Comparison of ENCODE assay signal across 8 mouse cellular contexts in genomic region chr14:55603633-55604576, GRCm38 (mm10). TPM values are rescaled to one million over a fixed set of nuclear protein-coding genes. Genes with fewer than 3 reads are reported as not detected.
DNase-seq lines count a peak whose midpoint lies in the region; ATAC-seq and TF ChIP-seq lines count a peak whose summit lies in the region.

No protein-coding gene starts in this region.

- H3K4me1 ChIP-seq in ES-Bruce4 (ENCODE audit: control insufficient read depth, insufficient read depth, low read length), result peaks cover 4% of the 10 kb centered on the region
- no peaks in the 10 kb centered on the region; the same call in 1 of the 2 replicates for H3K4me1 ChIP-seq in forebrain, embryonic 13.5 days
- peaks cover 36% of the 10 kb centered on the region for H3K4me1 ChIP-seq in liver, postnatal 0 days (ENCODE audit: insufficient read depth)
- H3K4me1 ChIP-seq in neural tube, embryonic 14.5 days (ENCODE audit: control insufficient read depth, insufficient read depth, low read length), result no peaks in the 10 kb centered on the region

- peak overlapping the region; percentile 24; the same call in 1 of the 2 replicates for H3K9ac ChIP-seq in ES-Bruce4 (ENCODE audit: low read depth, poor library complexity, severe bottlenecking)
- H3K9ac ChIP-seq in forebrain, embryonic 13.5 days, result peak overlapping the region; percentile 43; the same call in 1 of the 2 replicates
- H3K9ac ChIP-seq in liver, postnatal 0 days (replicated peaks), result peak overlapping the region; percentile 96
- H3K9ac ChIP-seq in neural tube, embryonic 14.5 days (replicated peaks; ENCODE audit: low read depth, low read length), result 0 out of 2 replicates have a peak overlapping the region, but pooled peaks have one; percentile 48

- H3K4me2 ChIP-seq in forebrain, embryonic 13.5 days, result peak overlapping the region; percentile 52
- H3K4me2 ChIP-seq in liver, postnatal 0 days (ENCODE audit: low read depth, low read length), result peak overlapping the region; percentile 75
- peak overlapping the region; percentile 23 for H3K4me2 ChIP-seq in neural tube, embryonic 14.5 days (ENCODE audit: low read depth, low read length)

- TF ChIP-seq EP300 in ES-Bruce4 (IDR thresholded peaks at IDR 0.05; ENCODE audit: insufficient read depth, low read depth, low read length), result peak; percentile 86
- TF ChIP-seq EP300 in liver, postnatal 0 days (IDR thresholded peaks at IDR 0.05; ENCODE audit: low read depth), result peak; percentile 88; the same call in 1 of the 2 replicates

- peak overlapping the region; percentile 88 for H3K27ac ChIP-seq in ES-Bruce4 (ENCODE audit: insufficient read depth, low read length)
- H3K27ac ChIP-seq in forebrain, embryonic 13.5 days, result 0 out of 2 replicates have a peak overlapping the region, but pooled peaks have one; percentile 14
- H3K27ac ChIP-seq in liver, postnatal 0 days (ENCODE audit: low read depth), result peak overlapping the region; percentile 99
- H3K27ac ChIP-seq in neural tube, embryonic 14.5 days (ENCODE audit: low read depth, low read length), result peak overlapping the region; percentile 34; the same call in 1 of the 2 replicates

- peak; percentile 93 to 95 for DNase-seq in heart, postnatal 10 days
- DNase-seq in large intestine, adult 2 months (ENCODE audit: low read depth, low spot score), result peak; percentile 91
- peak; percentile 95 for DNase-seq in liver, postnatal 0 days
- DNase-seq in testis, postnatal 10 days (ENCODE audit: low spot score), result peak; percentile 92

- peak overlapping the region; percentile 46 for H3K4me3 ChIP-seq in ES-Bruce4 (ENCODE audit: low read depth, low read length)
- H3K4me3 ChIP-seq in forebrain, embryonic 13.5 days, result peak overlapping the region; percentile 27
- H3K4me3 ChIP-seq in liver, postnatal 0 days (ENCODE audit: low read depth, low read length), result peak overlapping the region; percentile 78
- H3K4me3 ChIP-seq in neural tube, embryonic 14.5 days (ENCODE audit: low read depth, low read length), result no peak overlapping the region

- peak; percentile 9 for TF ChIP-seq POLR2A in ES-Bruce4 (IDR thresholded peaks at IDR 0.05; ENCODE audit: insufficient read depth, low read length)

- peaks cover 35% of the 10 kb centered on the region for H3K36me3 ChIP-seq in ES-Bruce4 (ENCODE audit: control insufficient read depth, insufficient read depth, low read length, poor library complexity, severe bottlenecking)
- H3K36me3 ChIP-seq in forebrain, embryonic 13.5 days (ENCODE audit: poor library complexity, severe bottlenecking), result peaks cover 87% of the 10 kb centered on the region
- peaks cover 80% of the 10 kb centered on the region for H3K36me3 ChIP-seq in liver, postnatal 0 days (replicated peaks; ENCODE audit: insufficient read depth, low read length)
- H3K36me3 ChIP-seq in neural tube, embryonic 14.5 days (ENCODE audit: control insufficient read depth, insufficient read depth, low read length), result peaks cover 59% of the 10 kb centered on the region

- ATAC-seq in cerebellum, adult (ENCODE audit: insufficient number of reproducible peaks, low FRiP score, low TSS enrichment), result peak; percentile 93
- peak; percentile 91 for ATAC-seq in forebrain, embryonic 13.5 days
- peak; percentile 96 for ATAC-seq in liver, postnatal 0 days
- peak; percentile 87 for ATAC-seq in neural tube, embryonic 14.5 days (ENCODE audit: low read depth)

- no peaks in the 10 kb centered on the region for H3K9me3 ChIP-seq in ES-Bruce4 (replicated peaks; ENCODE audit: control insufficient read depth, insufficient read depth, low read length, poor library complexity, severe bottlenecking)
- H3K9me3 ChIP-seq in forebrain, embryonic 13.5 days (replicated peaks), result no peaks in the 10 kb centered on the region
- no peaks in the 10 kb centered on the region for H3K9me3 ChIP-seq in liver, postnatal 0 days (ENCODE audit: low read length)
- H3K9me3 ChIP-seq in neural tube, embryonic 14.5 days (ENCODE audit: control insufficient read depth, low read length), result no peaks in the 10 kb centered on the region

- H3K27me3 ChIP-seq in ES-Bruce4 (ENCODE audit: control insufficient read depth, insufficient read depth, low read length, poor library complexity, severe bottlenecking), result no peaks in the 10 kb centered on the region
- H3K27me3 ChIP-seq in forebrain, embryonic 13.5 days, result no peaks in the 10 kb centered on the region
- H3K27me3 ChIP-seq in liver, postnatal 0 days (ENCODE audit: insufficient read depth, low read length), result no peaks in the 10 kb centered on the region
- H3K27me3 ChIP-seq in neural tube, embryonic 14.5 days (ENCODE audit: control insufficient read depth, insufficient read depth, low read length), result no peaks in the 10 kb centered on the region

- peak; percentile 86 for TF ChIP-seq CTCF in ES-Bruce4 (IDR thresholded peaks at IDR 0.05; ENCODE audit: low read depth, low read length)
- peak; percentile 99 for TF ChIP-seq CTCF in liver, postnatal 0 days (IDR thresholded peaks at IDR 0.05; ENCODE audit: low read depth)

- intact Hi-C loops in heart, postnatal 10 days (cut with DNase I), result loop anchor here (1.0 to 5.0 kb wide), 2 partner anchors 44 to 107 kb away; partner anchors contain the start of genes A730061H03Rik and Dcaf11

- WGBS in forebrain, embryonic 13.5 days, result 19% methylated on average over 19 of the region's 19 CpGs
- 9% methylated on average over 19 of the region's 19 CpGs for WGBS in large intestine, adult 2 months
- WGBS in liver, postnatal 0 days (ENCODE audit: insufficient replicate concordance), result 8% methylated on average over 19 of the region's 19 CpGs
- 22% methylated on average over 19 of the region's 19 CpGs for WGBS in neural tube, embryonic 14.5 days

RNA-seq across cellular contexts. Expression of gene Irf9, which starts 0.5 kb away (rescaled TPM):
- polyA plus RNA-seq in ES-Bruce4 (2011; ENCODE audit: insufficient read depth, insufficient read length, low read depth, missing spikeins), result 9.6 and 10.9 TPM in 2 replicates
- polyA plus RNA-seq in forebrain, embryonic 13.5 days (2015; fragmentation: Nextera tagmentation; extraction: Ambion mirVana), result 6.9 and 7.2 TPM in 2 replicates
- total RNA-seq in heart, postnatal 10 days (2021), result 10 to 100 TPM in 1 of 2 experiments, 1 to 10 TPM in 1; 9.2 to 11.3 TPM
- 38.5 and 55.1 TPM in 2 replicates for polyA plus RNA-seq in large intestine, adult 2 months (2012; rRNA removed)
- polyA plus RNA-seq in liver, postnatal 0 days (2015; fragmentation: Nextera tagmentation; extraction: Ambion mirVana), result 18.6 and 19.4 TPM in 2 replicates
- 6.6 and 8.6 TPM in 2 replicates for polyA plus RNA-seq in neural tube, embryonic 14.5 days (2014; fragmentation: Nextera tagmentation; extraction: Ambion mirVana)

RNA-seq across cellular contexts. Expression of gene Rnf31, which starts 12.4 kb away (rescaled TPM):
- polyA plus RNA-seq in ES-Bruce4 (2011; ENCODE audit: insufficient read depth, insufficient read length, low read depth, missing spikeins), result 31.6 and 39.1 TPM in 2 replicates
- polyA plus RNA-seq in forebrain, embryonic 13.5 days (2015; fragmentation: Nextera tagmentation; extraction: Ambion mirVana), result 13.3 and 22.0 TPM in 2 replicates
- 10 to 100 TPM; 21.7 to 28.3 TPM for total RNA-seq in heart, postnatal 10 days (2021)
- 32.1 and 48.2 TPM in 2 replicates for polyA plus RNA-seq in large intestine, adult 2 months (2012; rRNA removed)
- polyA plus RNA-seq in liver, postnatal 0 days (2015; fragmentation: Nextera tagmentation; extraction: Ambion mirVana), result 8.5 and 9.6 TPM in 2 replicates
- 12.3 and 18.8 TPM in 2 replicates for polyA plus RNA-seq in neural tube, embryonic 14.5 days (2014; fragmentation: Nextera tagmentation; extraction: Ambion mirVana)

RNA-seq across cellular contexts. Expression of gene Psme2, which starts 13.0 kb away (rescaled TPM):
- 195 and 200 TPM in 2 replicates for polyA plus RNA-seq in ES-Bruce4 (2011; ENCODE audit: insufficient read depth, insufficient read length, low read depth, missing spikeins)
- polyA plus RNA-seq in forebrain, embryonic 13.5 days (2015; fragmentation: Nextera tagmentation; extraction: Ambion mirVana), result 200 and 206 TPM in 2 replicates
- 100 to 1,000 TPM; 139 to 140 TPM for total RNA-seq in heart, postnatal 10 days (2021)
- polyA plus RNA-seq in large intestine, adult 2 months (2012; rRNA removed), result 357 and 385 TPM in 2 replicates
- 222 and 231 TPM in 2 replicates for polyA plus RNA-seq in liver, postnatal 0 days (2015; fragmentation: Nextera tagmentation; extraction: Ambion mirVana)
- 162 and 184 TPM in 2 replicates for polyA plus RNA-seq in neural tube, embryonic 14.5 days (2014; fragmentation: Nextera tagmentation; extraction: Ambion mirVana)

RNA-seq across cellular contexts. Expression of gene Rec8, which starts 13.9 kb away (rescaled TPM):
- polyA plus RNA-seq in ES-Bruce4 (2011; ENCODE audit: insufficient read depth, insufficient read length, low read depth, missing spikeins), result 16.4 and 20.6 TPM in 2 replicates
- 7.9 and 9.3 TPM in 2 replicates for polyA plus RNA-seq in forebrain, embryonic 13.5 days (2015; fragmentation: Nextera tagmentation; extraction: Ambion mirVana)
- under 1 TPM; 0.53 to 0.67 TPM for total RNA-seq in heart, postnatal 10 days (2021)
- polyA plus RNA-seq in large intestine, adult 2 months (2012; rRNA removed), result 1.3 and 4.7 TPM in 2 replicates
- 1.5 and 2.2 TPM in 2 replicates for polyA plus RNA-seq in liver, postnatal 0 days (2015; fragmentation: Nextera tagmentation; extraction: Ambion mirVana)
- 7.0 and 9.3 TPM in 2 replicates for polyA plus RNA-seq in neural tube, embryonic 14.5 days (2014; fragmentation: Nextera tagmentation; extraction: Ambion mirVana)

RNA-seq across cellular contexts. Expression of gene Emc9, which starts 18.8 kb away (rescaled TPM):
- 5.3 and 6.1 TPM in 2 replicates for polyA plus RNA-seq in ES-Bruce4 (2011; ENCODE audit: insufficient read depth, insufficient read length, low read depth, missing spikeins)
- 8.2 and 8.8 TPM in 2 replicates for polyA plus RNA-seq in forebrain, embryonic 13.5 days (2015; fragmentation: Nextera tagmentation; extraction: Ambion mirVana)
- 10 to 100 TPM; 42.6 to 43.4 TPM for total RNA-seq in heart, postnatal 10 days (2021)
- polyA plus RNA-seq in large intestine, adult 2 months (2012; rRNA removed), result 10.1 and 16.2 TPM in 2 replicates
- polyA plus RNA-seq in liver, postnatal 0 days (2015; fragmentation: Nextera tagmentation; extraction: Ambion mirVana), result 17.3 and 19.2 TPM in 2 replicates
- 38.9 and 48.8 TPM in 2 replicates for polyA plus RNA-seq in neural tube, embryonic 14.5 days (2014; fragmentation: Nextera tagmentation; extraction: Ambion mirVana)

Comparison
In these comparisons a context has a peak if more than half of its experiments do, and no peak if none do; other contexts are left out.
1. H3K27ac ChIP-seq: peak in every context shown above with its lines; median percentile 99 in liver, postnatal 0 days; 88 in ES-Bruce4; 34 in neural tube, embryonic 14.5 days; 14 in forebrain, embryonic 13.5 days.
2. H3K9ac ChIP-seq: peak in every context shown above with its lines; median percentile 96 in liver, postnatal 0 days; 48 in neural tube, embryonic 14.5 days; 43 in forebrain, embryonic 13.5 days; 24 in ES-Bruce4.
3. H3K4me2 ChIP-seq: peak in every context shown above with its lines; median percentile 75 in liver, postnatal 0 days; 52 in forebrain, embryonic 13.5 days; 23 in neural tube, embryonic 14.5 days.